Mouse (Mus musculus): ENCODE measurements at regions not wholly inside any gene's neighbourhood (a gene's known extent, or its start where the extent isn't known, plus 50 kb on each side); places are given as distances from the start of the nearest gene placed in this dataset.

- no peaks in the 10 kb centered on the region for H3K4me1 ChIP-seq (replicated peaks; ENCODE audit: control insufficient read depth, insufficient read depth, low read length)
- no peak for ATAC-seq (ENCODE audit: low read depth)
- 81% methylated on average over 1 of the region's 1 CpGs for WGBS
- no peaks in the 10 kb centered on the region for H3K9me3 ChIP-seq (ENCODE audit: control insufficient read depth, low read length)
- H3K27me3 ChIP-seq (ENCODE audit: control insufficient read depth, insufficient read depth, low read depth, low read length), result no peaks in the 10 kb centered on the region
- no peak overlapping the region for H3K27ac ChIP-seq (ENCODE audit: low read length)
- no peaks in the 10 kb centered on the region for H3K36me3 ChIP-seq (ENCODE audit: control insufficient read depth, insufficient read depth, low read length)
- H3K4me3 ChIP-seq (ENCODE audit: low read length), result no peak overlapping the region
- no peak overlapping the region for H3K9ac ChIP-seq (ENCODE audit: low read length)
- H3K4me2 ChIP-seq (ENCODE audit: low read depth, low read length), result no peak overlapping the region
Observed at GRCm38 (mm10) chr14:94427611-94428186, 537.2 kb upstream of the Pcdh9 start.
